Mouse (Mus musculus) brain, embryonic 14.5 days (tissue): ENCODE measurements around the gene Fam43b.

ENCODE experiments used
- CTCF ChIP-seq: fragments of 200-500 bp; IDR thresholded peaks from 2 replicates; pipeline ENCODE4 v1.5.1; 2012; ENCODE audit warnings: inconsistent platforms, mild to moderate bottlenecking, moderate library complexity, borderline replicate concordance; ENCODE audit not compliant: insufficient read depth, insufficient read length; ENCODE audit errors: extremely low read depth
- POLR2A ChIP-seq: fragments of 200-500 bp; IDR thresholded peaks from 2 replicates; pipeline ENCODE4 v1.6.1; 2012; ENCODE audit warnings: mild to moderate bottlenecking, inconsistent platforms, borderline replicate concordance; ENCODE audit not compliant: poor library complexity, insufficient read depth, insufficient read length, severe bottlenecking; ENCODE audit errors: extremely low read depth

DNA sequence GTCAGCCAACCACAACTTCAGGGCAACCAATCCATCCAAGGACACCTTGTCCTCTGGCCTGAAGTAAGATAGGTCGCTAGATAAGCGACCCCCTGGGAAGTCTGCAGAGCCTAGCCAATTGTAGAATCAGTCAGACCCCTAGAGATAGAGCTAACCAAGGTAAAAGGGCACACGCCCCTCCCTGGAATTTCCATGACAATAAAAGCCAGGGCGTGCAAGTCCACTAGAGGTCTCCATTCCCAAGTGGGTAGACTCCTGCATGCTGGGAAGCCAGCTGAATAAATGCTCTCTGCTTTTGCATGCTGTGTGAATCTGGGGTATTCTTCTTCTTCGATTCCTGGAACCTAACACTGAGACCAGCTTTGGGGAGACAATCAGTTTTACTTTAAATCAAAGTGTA, 20.1 kb upstream of the Fam43b start:
- TF ChIP-seq POLR2A (no peak), CTCF (no peak)
